Mouse (Mus musculus): ENCODE data around the gene Galr3.

Gene Galr3

GRCm38 (mm10) chr15:79057850-79058249 lies 16.2 kb downstream of the Galr3 start:
- DNase-seq: no peak

DNA sequence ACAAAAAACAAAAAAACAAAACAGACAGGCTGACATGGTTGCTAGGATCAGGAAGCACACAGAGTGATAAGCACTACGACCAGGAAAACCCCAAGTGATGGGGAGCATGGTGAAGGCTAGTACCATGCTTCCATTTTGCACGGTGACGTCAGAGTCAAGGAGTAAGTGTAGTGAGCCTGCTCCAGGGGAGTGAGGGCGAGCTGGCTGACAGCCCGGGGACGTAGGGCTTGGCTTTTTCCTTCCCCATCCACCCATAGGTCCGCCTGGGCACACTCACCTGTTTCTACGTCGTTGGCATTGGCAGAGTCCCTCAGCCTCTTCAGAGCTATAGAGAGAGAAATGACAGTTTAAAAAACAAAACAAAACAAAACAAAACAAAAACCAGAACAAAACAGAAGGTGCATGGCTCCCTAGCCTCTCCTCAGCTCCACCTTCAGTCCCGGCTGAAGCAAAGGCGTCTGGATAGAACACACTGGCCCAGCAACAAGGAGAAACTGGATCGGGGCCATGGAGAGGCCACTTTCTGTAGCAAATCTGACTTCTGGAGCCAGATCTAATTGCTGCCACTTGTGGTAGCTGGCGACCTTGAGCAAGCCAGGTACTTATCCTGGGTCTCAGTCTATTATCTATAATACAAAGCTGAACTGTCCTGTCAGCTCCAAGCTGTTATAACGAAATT lies 19.3 kb downstream of the Galr3 start:
- no peak for DNase-seq

DNA sequence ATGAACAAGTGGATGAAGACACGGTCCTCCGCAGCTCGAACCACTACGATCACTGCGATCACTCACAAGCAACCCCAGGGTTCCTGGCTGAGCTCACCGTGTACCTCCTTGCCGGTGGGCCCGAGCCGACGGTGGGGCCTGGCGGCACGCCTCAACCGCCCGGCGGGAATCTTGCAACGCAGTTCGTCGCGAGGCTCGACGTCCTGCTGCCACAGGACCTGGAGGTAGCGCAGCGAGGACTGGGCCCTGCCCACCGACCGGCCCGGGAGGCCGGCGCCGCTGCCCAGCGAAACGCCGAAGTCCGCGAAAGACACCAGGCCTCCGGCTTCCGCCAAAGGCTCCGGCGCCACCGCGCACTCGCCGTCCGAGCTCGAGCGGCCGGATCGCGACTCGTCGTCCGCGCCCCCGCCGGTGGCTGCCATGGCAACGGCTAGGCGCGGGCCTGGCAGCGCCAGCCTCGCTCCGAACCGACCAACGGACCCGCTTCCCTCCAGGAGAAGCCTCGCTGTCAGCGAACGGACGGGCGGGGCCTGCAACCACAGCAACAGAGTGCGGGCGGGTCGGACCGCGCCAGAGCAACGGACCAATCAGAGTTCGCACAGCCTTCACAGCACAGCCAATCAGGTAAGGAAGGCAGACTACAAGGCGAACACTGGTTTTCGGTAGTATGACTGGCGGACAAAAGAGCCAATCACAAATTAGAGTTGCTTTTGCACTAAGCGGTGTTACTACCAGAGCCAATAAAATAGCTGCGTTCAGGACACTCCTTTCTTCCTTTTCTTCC lies 20.9 kb downstream of the Galr3 start, which contains the start of gene Ankrd54:
Gene Ankrd54 (minus strand): TSS at position 518 of the 784 bp plus-strand sequence.
- peak; percentile 96 for DNase-seq

GRCm38 (mm10) chr15:79063160-79063740 lies 21.6 kb downstream of the Galr3 start:
- no peak for DNase-seq

DNA sequence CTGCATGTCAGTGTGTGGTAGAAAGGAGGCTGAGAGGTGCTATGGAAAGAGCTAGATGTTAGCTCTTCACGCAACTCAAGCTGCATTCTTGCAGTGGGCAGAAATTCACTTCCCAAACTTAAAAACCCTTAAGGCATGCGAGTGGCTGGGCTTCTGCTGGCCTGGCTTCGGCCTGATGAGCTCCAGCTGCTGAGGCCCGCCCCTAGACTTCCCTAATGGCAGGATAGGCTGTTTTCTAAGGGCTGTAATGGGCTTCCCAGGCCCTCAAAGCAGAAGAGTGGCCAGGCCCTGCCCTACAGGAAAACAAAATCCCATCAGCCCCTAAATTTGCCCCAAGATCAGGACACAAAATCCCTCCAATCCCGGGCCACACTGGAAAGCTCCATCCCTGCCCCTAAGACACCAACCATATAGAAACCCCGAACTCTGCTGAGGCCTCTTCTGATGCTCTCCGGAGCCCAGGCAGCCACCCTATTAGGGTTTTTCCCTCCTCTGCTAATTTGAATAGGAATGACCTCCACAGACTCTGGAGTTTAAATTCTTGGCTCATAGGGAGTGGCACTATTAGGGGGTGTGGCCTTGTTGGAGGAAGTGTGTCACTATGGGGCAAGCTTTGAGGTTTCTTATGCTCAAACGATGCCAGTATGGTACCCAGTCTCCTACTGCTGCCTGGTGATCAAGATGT lies 23.5 kb downstream of the Galr3 start:
- DNase-seq: peak; percentile 18

GRCm38 (mm10) chr15:79066276-79066675 lies 24.6 kb downstream of the Galr3 start:
- no peak for DNase-seq

DNA sequence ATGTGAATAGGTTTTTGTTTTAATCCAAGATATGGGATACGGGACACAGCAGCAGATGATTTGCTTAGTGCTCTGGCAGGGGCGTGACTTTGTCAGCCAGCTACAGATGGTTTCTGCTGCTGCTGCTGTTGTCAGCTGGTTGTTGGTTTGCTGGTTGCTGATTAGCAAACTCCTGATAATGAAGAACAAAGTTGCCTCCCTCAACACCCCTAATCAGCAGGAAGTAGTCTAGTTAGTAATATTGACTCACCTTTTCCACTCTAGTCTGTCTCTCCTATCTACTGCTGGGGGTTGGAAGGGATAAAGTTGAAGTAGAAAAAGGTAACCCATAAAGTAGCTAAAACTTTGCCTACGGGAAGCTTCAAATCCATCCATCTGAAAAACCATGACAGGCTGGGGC lies 25.9 kb downstream of the Galr3 start:
- no peak for DNase-seq

GRCm38 (mm10) chr15:79068416-79068815 lies 26.7 kb downstream of the Galr3 start:
- no peak for DNase-seq

DNA sequence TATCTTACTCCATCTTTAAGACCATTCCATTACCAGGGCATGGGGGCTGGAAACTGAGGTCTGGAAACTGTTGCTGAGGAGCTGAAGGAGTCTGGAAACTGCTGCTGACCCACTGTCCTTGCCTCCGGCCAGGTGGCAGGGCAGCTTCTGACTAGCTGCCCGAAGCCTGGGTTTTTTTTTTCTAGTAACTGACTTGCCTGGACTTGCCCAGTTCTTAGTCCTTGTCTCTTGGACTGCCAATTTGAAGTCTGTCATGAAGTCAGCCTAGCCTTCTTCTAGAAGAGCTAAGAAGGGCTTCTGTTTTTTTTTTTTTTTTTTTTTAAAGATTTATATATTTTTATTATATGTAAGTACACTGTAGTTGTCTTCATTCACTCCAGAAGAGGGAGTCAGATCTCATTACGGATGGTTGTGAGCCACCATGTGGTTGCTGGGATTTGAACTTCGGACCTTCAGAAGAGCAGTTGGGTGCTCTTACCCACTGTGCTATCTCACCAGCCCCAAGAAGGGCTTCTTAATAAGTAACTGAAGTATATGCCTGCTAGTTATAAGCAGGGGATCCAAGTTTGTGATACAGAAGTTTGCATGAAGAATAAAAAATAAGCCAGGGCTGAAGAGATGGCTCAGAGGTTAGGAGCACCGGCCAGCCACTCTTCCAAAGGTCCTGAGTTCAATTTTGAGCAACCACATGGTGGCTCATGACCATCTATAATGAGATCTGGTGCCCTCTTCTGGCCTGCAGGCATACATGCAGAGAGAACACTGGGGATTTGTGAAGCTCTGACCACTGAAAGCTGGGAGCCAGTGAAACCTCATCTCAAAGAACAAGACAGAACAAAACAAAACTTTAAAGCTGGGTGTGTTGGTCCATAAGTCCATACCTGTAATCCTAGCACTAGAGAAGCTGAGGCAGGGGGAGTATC lies 29.7 kb downstream of the Galr3 start:
- DNase-seq: peak; percentile 61

GRCm38 (mm10) chr15:79073752-79074151 lies 32.1 kb downstream of the Galr3 start:
- no peak for DNase-seq

- DNase-seq: no peak
These were observed 32.8 kb downstream of the Galr3 start for GRCm38 (mm10) chr15:79074446-79074845.

DNA sequence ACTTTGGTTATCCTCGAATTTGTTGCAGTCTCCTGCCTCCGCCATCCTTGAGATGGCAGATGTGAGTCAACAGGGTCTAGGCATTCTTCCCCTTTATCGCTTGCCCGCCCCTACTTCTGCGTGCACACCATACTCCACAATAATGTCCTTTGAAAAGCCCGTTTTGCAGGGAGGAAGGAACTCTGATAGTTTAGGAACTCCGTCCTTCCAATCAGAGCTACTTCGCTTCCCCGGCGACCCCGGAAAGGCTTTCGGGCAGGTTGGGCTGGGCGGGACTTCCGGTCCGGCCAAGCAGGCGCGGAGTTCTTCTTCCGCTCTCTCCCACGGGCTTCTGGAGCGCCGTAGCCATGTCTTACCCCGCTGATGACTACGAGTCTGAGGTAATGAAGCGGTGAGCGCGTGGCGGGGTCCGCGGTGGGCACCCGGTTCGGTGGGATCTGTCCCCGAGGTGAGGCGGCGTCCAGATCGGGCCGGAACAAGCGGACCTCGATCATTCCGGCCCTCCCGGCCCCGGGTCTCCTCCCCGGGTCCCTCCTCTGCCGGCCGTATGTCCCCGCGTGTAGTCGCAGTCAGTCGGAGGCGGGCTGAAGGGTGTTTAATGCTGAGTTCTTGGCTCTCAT lies 33.3 kb downstream of the Galr3 start, which contains the start of gene Eif3l:
Gene Eif3l (plus strand): TSS at position 267 of the 620 bp plus-strand sequence.
- peak; percentile 91 for DNase-seq

GRCm38 (mm10) chr15:79075658-79076365 lies 34.1 kb downstream of the Galr3 start:
- DNase-seq: no peak

DNA sequence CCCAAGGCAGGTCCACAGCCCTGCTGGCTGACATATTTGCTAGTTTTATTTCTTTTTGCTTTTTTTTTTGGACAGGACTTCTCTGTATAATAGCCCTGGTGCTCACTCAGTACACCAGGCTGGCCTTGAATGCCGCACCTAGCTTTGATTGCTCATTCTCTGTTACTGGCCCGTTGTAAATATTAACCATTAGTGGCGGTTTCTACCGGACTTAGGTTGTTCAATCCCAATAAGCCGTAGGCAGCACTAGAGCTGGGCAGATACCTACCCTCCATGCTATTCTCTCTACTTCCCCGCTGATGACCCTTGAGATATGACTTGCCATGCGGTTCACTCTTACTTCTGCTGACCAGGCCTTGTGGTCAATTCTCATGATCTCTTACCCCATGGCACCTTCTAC lies 37.9 kb downstream of the Galr3 start:
- DNase-seq: no peak

DNA sequence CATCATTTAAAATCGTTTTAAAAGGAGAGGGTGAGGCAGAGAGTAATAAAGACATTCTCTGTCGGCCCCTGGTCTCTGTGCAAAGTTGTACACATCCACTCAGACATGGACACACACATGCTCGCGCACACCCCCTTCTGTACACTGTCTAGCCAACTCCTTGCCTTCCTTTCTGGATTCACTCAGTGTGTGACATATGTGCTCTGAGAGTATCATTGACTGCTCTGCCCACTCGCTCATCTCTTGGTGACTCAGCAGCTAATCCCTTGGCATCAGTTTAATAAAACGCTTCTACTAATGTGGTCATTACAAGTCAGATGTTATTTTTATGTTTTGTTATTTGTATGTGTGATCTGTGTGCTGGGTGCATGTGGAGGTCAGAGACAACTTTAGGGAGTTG lies 50.6 kb downstream of the Galr3 start:
- no peak for DNase-seq
